Mouse (Mus musculus) liver, adult 2 months (tissue): Measurements from ENCODE around the gene Slc29a1. TPM values are rescaled to one million over a fixed set of nuclear protein-coding genes. Genes with fewer than 3 reads are reported as not detected.

Source experiments
- DNase-seq: peaks from one replicate; pipeline ENCODE4 v3.0.0-alpha.2; 2011; ENCODE audit warnings: low read depth, low spot score; ENCODE audit errors: extremely low read depth
- H3K27ac ChIP-seq: fragments of 200-500 bp; replicated peaks from 2 replicates; pipeline ENCODE4 v1.5.1; 2012; ENCODE audit warnings: low read depth, mild to moderate bottlenecking, control low read depth, inconsistent platforms, low read length; ENCODE audit not compliant: insufficient read depth
- H3K27me3 ChIP-seq: fragments of 200-500 bp; 2 replicates; pipeline ENCODE4 v1.6.1; 2012; ENCODE audit warnings: mild to moderate bottlenecking, moderate library complexity, low read length, inconsistent platforms; ENCODE audit not compliant: control insufficient read depth, insufficient read depth
- H3K36me3 ChIP-seq: fragments of 200-500 bp; 2 replicates; pipeline ENCODE4 v1.6.1; 2012; ENCODE audit warnings: low read length, inconsistent platforms; ENCODE audit not compliant: control insufficient read depth, insufficient read depth
- H3K4me1 ChIP-seq: fragments of 200-500 bp; 2 replicates; pipeline ENCODE4 v1.6.1; 2011; ENCODE audit warnings: low read length; ENCODE audit not compliant: control insufficient read depth, insufficient read depth
- H3K4me3 ChIP-seq: fragments of 200-500 bp; 2 replicates; pipeline ENCODE4 v1.5.1; 2011; ENCODE audit warnings: low read depth, mild to moderate bottlenecking, control low read depth, low read length, moderate library complexity; ENCODE audit not compliant: insufficient read depth
- H3K79me2 ChIP-seq: fragments of 200-500 bp; 2 replicates; pipeline ENCODE4 v1.6.1; 2012; ENCODE audit warnings: inconsistent platforms, mild to moderate bottlenecking, low read length, moderate library complexity; ENCODE audit not compliant: control insufficient read depth, insufficient read depth
- H3K9ac ChIP-seq: fragments of 200-500 bp; 2 replicates; pipeline ENCODE4 v1.6.1; 2012; ENCODE audit warnings: low read depth, mild to moderate bottlenecking, control low read depth, inconsistent platforms, low read length
- CTCF ChIP-seq: fragments of 200-500 bp; IDR thresholded peaks from 2 replicates; pipeline ENCODE4 v1.5.1; 2011; ENCODE audit warnings: low read depth, low read length, control low read depth
- POLR2A ChIP-seq: fragments of 200-500 bp; IDR thresholded peaks from 2 replicates; pipeline ENCODE4 v1.6.1; 2011; ENCODE audit warnings: low read length, control low read depth; ENCODE audit not compliant: insufficient read depth; ENCODE audit errors: extremely low read depth
- WGBS: fragments of 180-500 bp; shearing (Covaris S2); methylation state at CpG from one replicate; pipeline ENCODE4 v1.1.7; 2018; 5-methylcytosine and 5-hydroxymethylcytosine counted together
- polyA plus RNA-seq: library from polyadenylated mRNA; depleted of rRNA; stranded (reverse); fragments of >200 nt; gene quantifications from 2 replicates; pipeline ENCODE4 v1.2.3, GENCODE M21; 2012
- total RNA-seq: library from RNA; depleted of rRNA; stranded (reverse); fragments of >200 nt; gene quantifications from 2 replicates; pipeline ENCODE4 v1.2.3, GENCODE M21; 2014

The Slc29a1 gene
- total and polyA plus RNA-seq, 2 experiments, result 220 to 618 TPM

GRCm38 (mm10) chr17:45594881-45595735 lies 4.3 kb downstream of the Slc29a1 start:
- Histone ChIP-seq H3K36me3 (no peaks in the 10 kb centered on the region), H3K27me3 (no peaks in the 10 kb centered on the region), H3K4me3 (peak overlapping the region; percentile 61), H3K27ac (peak overlapping the region; percentile 98), H3K4me1 (peaks cover 33% of the 10 kb centered on the region), H3K9ac (peak overlapping the region; percentile 95), H3K79me2 (peaks cover 31% of the 10 kb centered on the region; the same call in 1 of the 2 replicates)
- DNase-seq, result no peak
- TF ChIP-seq POLR2A (peak; percentile 72), CTCF (no peak)
- under 1% methylated on average over 58 of the region's 58 CpGs for WGBS

- Histone ChIP-seq H3K4me1 (peaks cover 37% of the 10 kb centered on the region), H3K79me2 (peaks cover 31% of the 10 kb centered on the region; the same call in 1 of the 2 replicates), H3K4me3 (peak overlapping the region; percentile 61), H3K27me3 (no peaks in the 10 kb centered on the region), H3K9ac (peak overlapping the region; percentile 95), H3K27ac (peak overlapping the region; percentile 98), H3K36me3 (no peaks in the 10 kb centered on the region)
- DNase-seq, result no peak
- 33% methylated on average over 8 of the region's 8 CpGs for WGBS
- TF ChIP-seq POLR2A (no peak), CTCF (no peak)
These were observed 5.2 kb downstream of the Slc29a1 start for GRCm38 (mm10) chr17:45594195-45594594.

- Histone ChIP-seq H3K27me3 (no peaks in the 10 kb centered on the region), H3K79me2 (peaks cover 31% of the 10 kb centered on the region; the same call in 1 of the 2 replicates), H3K4me1 (peaks cover 44% of the 10 kb centered on the region), H3K36me3 (peaks cover 5% of the 10 kb centered on the region; the same call in 1 of the 2 replicates), H3K4me3 (peak overlapping the region; percentile 61), H3K27ac (peak overlapping the region; percentile 98), H3K9ac (peak overlapping the region; percentile 95)
- DNase-seq, result peak; percentile 90
- WGBS, result 14% methylated on average over 8 of the region's 8 CpGs
- TF ChIP-seq CTCF (peak; percentile 66), POLR2A (peak; percentile 80; the same call in 1 of the 2 replicates)
These were observed 5.9 kb downstream of the Slc29a1 start for GRCm38 (mm10) chr17:45593479-45593878.

GRCm38 (mm10) chr17:45592606-45593431 lies 6.6 kb downstream of the Slc29a1 start:
- Histone ChIP-seq H3K27me3 (no peaks in the 10 kb centered on the region), H3K4me3 (peak overlapping the region; percentile 61), H3K79me2 (peaks cover 31% of the 10 kb centered on the region; the same call in 1 of the 2 replicates), H3K4me1 (peaks cover 45% of the 10 kb centered on the region), H3K36me3 (peaks cover 11% of the 10 kb centered on the region; the same call in 1 of the 2 replicates), H3K27ac (peak overlapping the region; percentile 98), H3K9ac (peak overlapping the region; percentile 95)
- 5% methylated on average over 8 of the region's 8 CpGs for WGBS
- DNase-seq, result peak; percentile 58
- TF ChIP-seq POLR2A, result 0 out of 2 replicates have a peak, but pooled peaks have one; percentile 12
- no peak for TF ChIP-seq CTCF

- peak overlapping the region; percentile 61 for H3K4me3 ChIP-seq
- no peaks in the 10 kb centered on the region for H3K27me3 ChIP-seq
- peaks cover 17% of the 10 kb centered on the region; the same call in 1 of the 2 replicates for H3K36me3 ChIP-seq
- H3K79me2 ChIP-seq, result peaks cover 31% of the 10 kb centered on the region; the same call in 1 of the 2 replicates
- peak overlapping the region; percentile 95 for H3K9ac ChIP-seq
- H3K27ac ChIP-seq, result peak overlapping the region; percentile 98
- WGBS, result 2% methylated on average over 16 of the region's 16 CpGs
- DNase-seq, result peak; percentile 85
- H3K4me1 ChIP-seq, result peaks cover 43% of the 10 kb centered on the region
- TF ChIP-seq CTCF (no peak), POLR2A (peak; percentile 15; the same call in 1 of the 2 replicates)
These were observed 7.5 kb downstream of the Slc29a1 start for GRCm38 (mm10) chr17:45591701-45592605.
